Mouse (Mus musculus) MEL (cell line): Measurements from ENCODE around the gene Cyb5rl.

Source experiments
- BHLHE40 ChIP-seq: IDR thresholded peaks from 2 replicates; pipeline ENCODE4 v1.6.1; 2012; ENCODE audit warnings: low read depth, mild to moderate bottlenecking, inconsistent platforms, low read length, improper control_type of control experiment, borderline replicate concordance
- CTCF ChIP-seq, 3 experiments: IDR thresholded peaks in 2 of 3; conservative IDR thresholded peaks in 1 of 3; 2 replicates each; pipeline ENCODE4 v1.5.1; 2011 to 2012; ENCODE audit warnings: low read length in 3 of 3, low read depth in 2 of 3, mild to moderate bottlenecking in 2 of 3, improper control_type of control experiment in 1 of 3, inconsistent platforms in 1 of 3, mixed read lengths in 1 of 3, moderate library complexity in 1 of 3; ENCODE audit not compliant: control insufficient read depth in 1 of 3, insufficient read depth in 1 of 3, poor library complexity in 1 of 3, severe bottlenecking in 1 of 3
- EP300 ChIP-seq, 2 experiments: IDR thresholded peaks; 2 replicates each; pipeline ENCODE4 v1.6.1; 2011; ENCODE audit warnings: improper control_type of control experiment in 2 of 2, low read length in 2 of 2, low read depth in 1 of 2, mild to moderate bottlenecking in 1 of 2
- GABPA ChIP-seq: IDR thresholded peaks from 2 replicates; pipeline ENCODE4 v1.6.1; 2012; ENCODE audit warnings: low read depth, mild to moderate bottlenecking, inconsistent platforms, low read length, improper control_type of control experiment, moderate library complexity
- KAT2A ChIP-seq: conservative IDR thresholded peaks from 2 replicates; pipeline ENCODE4 v1.6.1; 2012; ENCODE audit warnings: low read depth, low read length, improper control_type of control experiment, inconsistent platforms
- USF1 ChIP-seq: IDR thresholded peaks from 2 replicates; pipeline ENCODE4 v1.6.1; 2014; ENCODE audit warnings: low read depth, mild to moderate bottlenecking, inconsistent platforms, low read length, improper control_type of control experiment, moderate library complexity

DNA sequence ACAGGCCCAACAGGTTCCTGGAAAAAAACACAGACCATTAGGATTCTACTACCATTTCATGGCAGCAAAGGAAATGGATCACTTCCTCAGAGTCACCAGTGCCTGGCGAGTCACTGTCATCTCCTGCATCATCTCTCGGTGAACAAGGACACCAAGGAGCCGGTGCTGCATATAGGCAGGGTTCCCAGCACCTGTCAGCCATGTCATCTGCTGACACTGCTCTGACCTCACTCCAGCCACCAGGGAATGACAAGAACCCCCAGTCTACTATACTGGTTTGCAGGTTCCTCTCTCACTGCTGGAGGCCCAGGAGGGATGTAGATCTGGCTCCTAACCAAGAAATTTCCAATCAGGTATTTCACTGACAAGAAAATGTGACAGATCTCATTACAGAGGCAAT is 10.7 kb upstream of the Cyb5rl start:
- TF ChIP-seq CTCF (IDR thresholded peaks at IDR 0.05 in 2 of 3, conservative IDR thresholded peaks at IDR 0.05 in 1 of 3; ENCODE audit: control insufficient read depth in 1 of 3, insufficient read depth in 1 of 3, low read depth in 2 of 3, low read length in 3 of 3, poor library complexity in 1 of 3, severe bottlenecking in 1 of 3) (no peak), KAT2A (no peak), GABPA (no peak), USF1 (no peak), BHLHE40 (no peak), EP300 (IDR thresholded peaks at IDR 0.05; ENCODE audit: low read depth in 1 of 2, low read length in 2 of 2) (no peak)
